Mouse (Mus musculus) ovary, postnatal 10 days (tissue): ENCODE measurements around the gene Ssbp3.
A peak's percentile ranks its signal among the peaks of the same experiment; 100 is the strongest.

Source experiments
- DNase-seq: peaks from one replicate; pipeline ENCODE4 v3.0.0; 2022; ENCODE audit warnings: low spot score

The Ssbp3 gene

DNA sequence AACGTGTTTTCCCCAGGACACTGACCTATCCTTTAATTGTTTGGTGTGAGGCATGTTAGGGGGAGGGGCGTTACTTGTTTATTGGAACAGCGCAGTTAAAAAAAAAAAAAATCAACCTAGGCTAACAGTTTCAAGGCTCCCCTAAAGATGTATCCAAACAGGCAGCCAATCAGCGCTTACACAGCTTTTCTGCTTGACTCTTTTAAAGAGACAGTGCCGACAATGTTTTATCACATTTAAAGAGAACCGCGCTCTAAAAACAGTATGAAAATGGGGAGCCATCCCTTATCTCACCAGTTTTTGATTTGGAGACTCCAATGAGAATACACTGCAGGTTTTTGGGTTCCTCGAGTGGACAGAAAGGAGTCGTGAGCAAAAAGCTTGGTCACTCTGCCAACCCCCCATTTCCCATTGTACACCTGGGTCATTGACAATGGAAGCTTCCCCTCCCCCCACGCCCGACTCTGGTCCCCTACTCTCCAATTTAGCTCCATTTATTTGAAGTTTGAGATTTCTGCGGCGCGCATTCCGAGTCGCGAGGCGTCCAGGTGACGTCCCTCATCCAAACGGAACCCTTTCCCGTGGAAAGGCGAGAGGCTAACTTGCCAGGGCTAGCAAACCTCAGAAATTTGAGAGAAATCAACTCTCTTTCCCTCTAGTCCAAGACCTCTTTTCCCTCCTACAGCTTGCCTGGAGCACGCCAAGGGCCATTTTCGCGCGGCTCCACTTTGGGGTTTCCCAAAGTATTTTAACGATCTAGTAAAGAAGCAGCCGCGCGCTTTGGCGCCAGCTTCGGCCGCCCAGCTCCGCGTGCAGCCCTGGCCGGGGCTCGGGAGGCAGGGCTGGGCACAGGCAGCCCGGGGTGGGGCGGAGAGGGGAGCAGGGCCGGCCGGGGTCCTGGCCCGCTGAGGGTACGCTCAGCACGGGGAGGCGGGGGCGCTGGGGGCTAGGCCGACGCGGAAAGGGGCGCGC is at the start of gene Ssbp3:
Gene Ssbp3, plus strand, starts transcription at position 501 of the 972 bp plus-strand sequence.
- peak; percentile 49 for DNase-seq

DNA sequence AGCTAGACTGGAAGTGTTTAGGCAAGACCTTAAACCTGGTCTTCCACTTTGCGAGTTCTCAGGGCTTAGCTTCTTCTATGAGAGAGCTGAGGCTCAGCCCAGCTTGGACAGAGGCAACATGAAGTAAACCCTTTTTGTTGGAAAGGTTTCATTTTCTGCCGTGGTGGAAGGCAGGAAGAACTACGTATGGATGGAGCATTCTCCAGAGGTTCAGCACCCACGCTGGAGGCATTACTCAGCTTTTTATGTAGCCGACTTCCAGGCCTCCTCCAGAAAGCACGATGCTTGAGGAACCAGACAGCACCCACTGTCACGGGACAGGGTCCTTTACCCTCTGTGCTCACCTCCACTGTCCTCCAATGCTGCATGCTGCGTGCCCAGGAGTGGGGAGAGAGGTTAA is 48.6 kb upstream of the Ssbp3 start:
- DNase-seq = no peak

DNA sequence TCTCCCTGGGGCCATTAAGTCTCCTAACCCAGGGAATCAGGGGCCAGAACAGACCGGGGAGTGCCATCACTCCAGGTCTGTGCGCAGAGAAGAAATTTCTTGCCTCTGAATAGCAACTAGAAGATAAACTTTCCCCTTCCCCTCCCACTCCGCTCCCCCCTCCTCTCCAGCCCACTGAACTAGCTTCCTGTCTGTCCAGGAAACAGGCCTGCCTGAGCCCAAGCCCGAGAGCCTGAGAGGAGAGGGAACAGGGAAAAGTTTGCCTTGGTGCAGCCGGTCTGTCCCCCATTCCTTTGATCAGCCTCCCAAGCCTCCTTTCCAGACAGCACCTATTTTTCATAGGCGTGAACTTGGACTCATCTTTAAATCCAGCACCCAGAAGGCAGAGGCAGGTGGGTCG is 48.2 kb upstream of the Ssbp3 start:
- DNase-seq = no peak

DNA sequence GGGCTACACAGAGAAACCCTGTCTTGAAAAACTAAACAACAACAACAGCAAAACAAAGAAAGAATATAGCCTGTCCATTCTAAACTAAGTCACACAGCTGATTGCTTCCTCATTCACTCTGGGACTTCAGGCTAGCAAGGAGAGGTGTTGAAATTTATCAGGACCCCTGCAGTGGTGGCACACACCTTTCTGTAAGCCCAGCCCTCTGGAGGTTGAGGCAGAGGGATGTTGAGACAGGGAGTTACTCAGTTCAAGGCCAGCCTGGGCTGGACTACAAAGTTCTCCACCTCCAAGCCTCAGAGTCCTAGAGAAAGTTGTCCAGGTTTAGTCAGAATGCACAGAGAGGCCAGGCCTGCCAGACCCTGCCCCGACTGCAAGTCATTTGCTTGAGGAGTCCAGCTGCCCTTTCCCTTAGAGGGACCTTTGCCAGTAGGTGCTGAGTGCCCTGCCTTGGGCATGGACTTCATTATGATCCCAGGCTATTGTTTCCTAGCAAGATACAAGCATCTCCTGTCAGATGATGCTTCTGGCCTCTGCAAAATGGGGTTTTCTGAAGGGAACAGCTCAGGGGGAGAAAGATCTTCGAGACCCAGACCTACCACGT is 47.6 kb upstream of the Ssbp3 start:
- DNase-seq = no peak

DNA sequence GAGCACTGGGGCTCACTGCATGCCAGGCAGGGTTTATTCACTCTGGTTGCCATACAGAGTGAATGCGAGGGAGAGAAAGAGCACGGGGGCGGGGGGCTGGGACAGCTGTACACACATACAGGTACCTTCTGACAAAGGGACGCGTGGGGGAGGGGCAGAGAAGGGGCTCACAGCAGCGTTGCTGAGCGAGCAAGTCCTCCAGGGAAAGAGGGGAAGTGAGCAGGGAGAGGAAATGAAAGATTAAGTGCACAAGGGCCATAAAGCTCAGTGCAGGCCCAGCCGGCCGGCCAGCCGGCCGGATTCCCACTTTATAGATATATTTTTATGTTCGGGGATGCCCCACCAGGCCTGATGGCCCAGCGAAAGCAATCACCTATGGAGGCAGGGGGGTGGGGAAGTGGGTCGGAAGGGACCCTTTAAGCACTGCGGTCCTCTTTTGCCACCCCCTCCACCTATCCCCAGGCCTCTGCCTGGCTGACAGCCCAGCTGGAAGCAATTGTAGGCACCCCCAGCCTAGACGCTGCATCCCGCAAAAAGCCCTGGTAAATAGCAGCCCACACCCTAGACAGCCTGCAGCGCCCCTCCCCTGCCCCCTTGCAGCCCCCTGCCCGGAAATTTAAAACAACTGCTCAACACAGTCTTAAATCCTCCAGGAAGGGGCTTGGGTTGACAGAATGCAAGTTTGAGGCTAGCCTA is 44.9 kb upstream of the Ssbp3 start:
- no peak for DNase-seq

- DNase-seq = no peak
Observed at GRCm38 (mm10) chr4:106866381-106866780, 44.1 kb upstream of the Ssbp3 start.

DNA sequence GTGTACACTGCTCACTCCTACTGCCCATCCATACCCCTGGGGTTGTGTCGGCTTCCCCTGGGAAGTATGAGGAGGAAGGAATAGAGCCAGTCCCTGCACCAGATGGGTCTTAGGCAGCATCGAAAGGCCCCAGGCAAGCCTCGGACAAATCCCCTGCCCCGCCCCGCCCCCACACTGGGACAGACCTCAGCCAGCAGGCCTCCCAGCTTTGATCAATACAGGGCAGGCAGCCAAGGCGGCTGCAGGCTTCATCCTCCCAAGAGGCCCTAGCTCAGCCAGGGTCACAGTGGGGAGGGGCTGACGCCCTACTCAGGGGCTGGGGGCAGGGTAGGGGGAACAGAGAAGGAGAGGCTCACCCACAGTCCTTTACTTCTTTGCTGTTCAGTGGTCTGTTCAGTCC is 43.7 kb upstream of the Ssbp3 start:
- DNase-seq = no peak

GRCm38 (mm10) chr4:106868737-106869438 is 41.6 kb upstream of the Ssbp3 start:
- DNase-seq = no peak

DNA sequence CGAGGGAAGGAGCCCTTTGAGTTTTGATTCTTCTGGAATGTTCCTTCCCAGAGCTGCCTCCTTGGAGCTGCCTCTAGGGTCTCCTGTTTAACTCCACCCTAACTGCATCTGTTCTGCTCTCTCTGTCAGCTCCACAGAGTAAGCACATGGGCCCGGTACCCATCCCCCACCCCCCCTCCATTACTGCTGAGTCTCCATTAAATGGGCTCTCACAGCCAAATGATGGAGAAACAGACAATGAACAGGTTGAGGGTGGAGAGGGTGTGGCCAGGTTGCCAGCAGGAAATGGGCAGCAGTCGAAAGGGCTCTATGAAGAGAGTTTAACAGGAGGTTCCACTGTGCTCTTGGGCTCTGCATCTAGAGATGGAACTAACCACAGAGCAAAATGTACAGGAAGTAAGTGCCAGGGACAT is 41.0 kb upstream of the Ssbp3 start:
- no peak for DNase-seq

GRCm38 (mm10) chr4:106870556-106870955 is 39.9 kb upstream of the Ssbp3 start:
- no peak for DNase-seq

DNA sequence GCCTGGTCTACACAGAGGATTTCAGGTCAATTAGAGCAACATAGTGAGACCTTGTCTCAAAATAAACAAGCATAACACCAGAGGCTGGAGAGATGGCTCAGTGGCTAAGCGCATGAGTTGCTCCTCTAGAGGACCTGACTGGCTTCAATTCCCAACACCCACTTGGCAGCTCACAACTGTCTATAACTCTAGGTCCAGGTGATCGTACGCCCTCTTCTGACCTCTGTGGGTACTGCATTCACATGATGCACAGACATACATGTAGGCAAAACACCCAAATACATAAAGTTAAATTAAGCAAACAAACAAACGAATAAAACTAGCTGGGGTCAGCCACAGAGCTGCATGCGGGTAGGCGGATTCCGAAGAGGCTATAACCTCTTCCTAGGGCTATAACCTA is 36.0 kb upstream of the Ssbp3 start:
- DNase-seq = no peak

DNA sequence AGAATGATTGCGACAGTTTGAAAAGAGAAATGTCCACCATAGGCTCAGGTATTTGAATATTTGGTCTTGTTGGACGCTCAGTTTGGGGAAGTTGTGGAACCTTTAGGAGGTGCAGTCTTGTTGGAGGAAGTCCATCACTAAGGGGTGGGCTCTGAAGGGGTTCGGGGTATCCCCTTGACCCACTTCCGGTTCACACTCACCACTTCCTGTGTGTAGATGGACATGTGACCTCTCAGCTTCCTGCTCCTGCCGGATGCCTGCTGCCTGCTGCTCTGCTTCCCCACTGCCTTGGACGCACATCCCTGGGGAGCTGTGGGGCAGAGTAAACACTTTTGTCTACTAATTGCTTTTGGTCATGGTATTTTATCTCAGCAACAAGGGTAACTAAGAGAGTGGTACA is 29.4 kb upstream of the Ssbp3 start:
- no peak for DNase-seq

- DNase-seq = no peak
Observed at GRCm38 (mm10) chr4:106883149-106883548, 27.4 kb upstream of the Ssbp3 start.

DNA sequence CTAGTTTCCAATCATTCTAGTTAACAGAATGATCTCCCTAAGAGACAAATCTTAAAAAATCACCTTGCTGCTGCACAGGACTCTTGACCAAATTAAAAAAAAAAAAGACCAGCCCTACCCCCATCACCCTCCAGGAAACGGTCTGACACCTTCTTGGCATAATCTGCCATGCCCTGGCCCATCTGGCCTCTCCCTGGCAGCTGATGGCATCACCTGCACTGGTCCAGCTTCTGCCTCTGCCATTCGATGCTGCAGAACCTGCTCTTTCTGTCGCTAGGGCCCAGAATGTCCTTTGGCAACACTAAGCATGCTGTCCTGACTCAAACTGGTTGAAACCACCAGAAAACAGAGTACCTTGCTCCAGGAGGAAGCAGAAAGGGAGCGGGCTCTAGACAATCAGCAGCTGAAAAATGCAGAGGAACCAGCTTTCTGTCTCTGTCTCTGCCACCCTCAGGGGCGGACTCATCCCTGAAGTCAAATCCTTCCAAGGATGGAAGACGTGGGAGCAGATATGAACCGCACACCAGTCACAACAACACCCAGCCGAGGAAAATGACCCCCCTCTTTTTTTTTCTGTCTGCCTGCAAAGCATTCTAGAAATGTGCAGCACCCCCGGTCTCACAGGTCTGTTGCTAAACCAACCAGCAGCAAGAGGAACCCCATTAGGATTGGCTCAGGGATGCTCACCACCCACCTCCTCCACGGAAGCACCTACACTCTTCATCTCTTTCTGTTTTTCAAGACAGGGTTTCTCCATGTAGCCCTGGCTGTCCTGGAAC is 24.0 kb upstream of the Ssbp3 start:
- DNase-seq = no peak

- DNase-seq = no peak
Observed at GRCm38 (mm10) chr4:106896086-106896485, 14.4 kb upstream of the Ssbp3 start.

DNA sequence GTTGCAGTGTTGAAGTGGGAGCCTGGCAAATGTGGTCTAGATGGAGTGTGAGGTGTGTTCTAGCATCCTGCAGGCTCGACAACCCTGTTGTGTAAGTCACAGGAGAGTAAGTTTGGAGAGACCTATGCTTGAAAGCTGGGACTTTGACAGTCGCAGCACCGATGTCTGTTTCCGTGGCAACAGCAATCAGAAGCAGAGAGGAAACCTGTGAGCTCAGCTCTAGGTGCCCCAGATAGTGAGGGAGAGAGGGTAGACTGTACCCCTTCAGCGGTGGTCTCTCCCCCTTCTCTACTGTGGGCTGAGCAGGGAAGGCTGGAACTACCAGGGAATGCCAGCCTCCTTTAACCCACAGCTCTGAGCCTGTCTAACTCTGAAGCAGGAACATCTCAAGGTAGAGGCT is 11.6 kb upstream of the Ssbp3 start:
- DNase-seq = no peak

DNA sequence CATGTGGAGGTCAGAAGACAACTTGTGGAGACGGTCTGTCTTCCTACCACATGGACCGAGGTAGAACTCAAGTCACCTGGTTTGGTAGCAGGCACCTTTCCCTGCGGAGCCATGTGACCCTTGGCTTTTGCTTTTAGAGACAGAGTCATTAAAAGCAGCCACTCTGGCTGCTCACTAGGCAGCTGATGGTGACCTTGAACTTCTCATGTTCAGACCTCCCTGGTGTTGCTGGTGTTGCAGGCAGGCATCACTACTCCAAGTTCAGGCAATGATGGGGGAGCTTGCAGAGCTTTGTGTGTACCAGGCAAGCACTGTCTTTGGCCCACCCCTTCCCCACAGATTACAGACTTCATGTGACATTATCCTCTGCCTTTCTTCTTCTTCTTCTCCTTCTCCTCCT is 11.0 kb upstream of the Ssbp3 start:
- no peak for DNase-seq

- DNase-seq = no peak
Observed at GRCm38 (mm10) chr4:106900718-106901117, 9.8 kb upstream of the Ssbp3 start.

GRCm38 (mm10) chr4:106901610-106902009 is 8.9 kb upstream of the Ssbp3 start:
- DNase-seq = no peak

- no peak for DNase-seq
Observed at GRCm38 (mm10) chr4:106902157-106902556, 8.3 kb upstream of the Ssbp3 start.

GRCm38 (mm10) chr4:106905898-106906297 is 4.6 kb upstream of the Ssbp3 start:
- no peak for DNase-seq
